In genomic region chr5:131673696-131674095, GRCm38 (mm10) we compare ENCODE assay signal across 14 mouse cellular contexts.
DNase-seq lines count a peak whose midpoint lies in the region; ATAC-seq lines count a peak whose summit lies in the region.
"Had no signal": no experiment of that assay in that cellular context is flagged by ENCODE, and none has a peak within 500 bp of the region (broad histone marks: within the 10 kb centered on the region; RNA-seq: fewer than 3 reads in every experiment).

No protein-coding gene starts in this region.

- ATAC-seq in heart, embryonic 12.5 days (ENCODE audit: insufficient number of reproducible peaks, low FRiP score): no peak
- ATAC-seq: forebrain, embryonic 15.5 days; inflammation-experienced regulatory T-cells, adult 6 months; liver, embryonic 12.5 days had no signal

- no peaks in the 10 kb centered on the region for H3K9me3 ChIP-seq in heart, embryonic 12.5 days (replicated peaks)
- H3K9me3 ChIP-seq: forebrain, embryonic 15.5 days; liver, embryonic 12.5 days; midbrain, embryonic 10.5 days; neural tube, embryonic 15.5 days had no signal

- H3K36me3 ChIP-seq in heart, embryonic 12.5 days: no peaks in the 10 kb centered on the region
- H3K36me3 ChIP-seq: forebrain, embryonic 15.5 days; liver, embryonic 12.5 days; midbrain, embryonic 10.5 days; neural tube, embryonic 15.5 days had no signal

- no peak overlapping the region for H3K9ac ChIP-seq in heart, embryonic 12.5 days
- H3K9ac ChIP-seq: forebrain, embryonic 15.5 days; liver, embryonic 12.5 days; neural tube, embryonic 15.5 days had no signal

- H3K27me3 ChIP-seq in heart, embryonic 12.5 days (replicated peaks): no peaks in the 10 kb centered on the region
- H3K27me3 ChIP-seq: forebrain, embryonic 15.5 days; liver, embryonic 12.5 days; neural tube, embryonic 15.5 days had no signal

- intact Hi-C loops in heart, postnatal 10 days (cut with DNase I): no loop called here

- no peak overlapping the region for H3K4me3 ChIP-seq in heart, embryonic 12.5 days
- H3K4me3 ChIP-seq: forebrain, embryonic 15.5 days; liver, embryonic 12.5 days; midbrain, embryonic 10.5 days; neural tube, embryonic 15.5 days had no signal

- H3K4me2 ChIP-seq in heart, embryonic 12.5 days: no peak overlapping the region
- H3K4me2 ChIP-seq: forebrain, embryonic 15.5 days; liver, embryonic 12.5 days; neural tube, embryonic 15.5 days had no signal

- 77% methylated on average over 4 of the region's 4 CpGs for WGBS in heart, embryonic 12.5 days

- no peak overlapping the region for H3K27ac ChIP-seq in heart, embryonic 12.5 days (ENCODE audit: poor library complexity, severe bottlenecking)
- H3K27ac ChIP-seq: forebrain, embryonic 15.5 days; liver, embryonic 12.5 days; midbrain, embryonic 10.5 days; neural tube, embryonic 15.5 days had no signal

- peak; percentile 93 for DNase-seq in heart, adult 11 months
- DNase-seq in ovary, postnatal 36 days (ENCODE audit: low spot score): peak; percentile 8
- DNase-seq in ovary, adult 18-20 months (ENCODE audit: low spot score): no peak
- DNase-seq in heart, postnatal 10 days: peak; percentile 32 to 46
- no peak for DNase-seq in urinary bladder, postnatal 10 days (ENCODE audit: low spot score)
- no peak for DNase-seq in c-Kit-positive CD71-positive TER-119-positive erythroid progenitor cells, embryonic 14.5 days (ENCODE audit: low spot score)
- DNase-seq: cerebellum, adult 9-11 months; thymus, postnatal 36 days had no signal

- H3K4me1 ChIP-seq in heart, embryonic 12.5 days (replicated peaks): no peaks in the 10 kb centered on the region
- H3K4me1 ChIP-seq: liver, embryonic 12.5 days; midbrain, embryonic 10.5 days had no signal

Comparison
In these comparisons a context has a peak if more than half of its experiments do, and no peak if none do; other contexts are left out.
1. DNase-seq: peak in heart, adult 11 months (single experiment), ovary, postnatal 36 days (single experiment) and heart, postnatal 10 days (2 of 2); none in ovary, adult 18-20 months (single experiment), urinary bladder, postnatal 10 days (single experiment) and c-Kit-positive CD71-positive TER-119-positive erythroid progenitor cells, embryonic 14.5 days (single experiment).